Mouse (Mus musculus) heart, embryonic 15.5 days (tissue): ENCODE data around the gene Nbea. TPM values are rescaled to one million over a fixed set of nuclear protein-coding genes. Genes with fewer than 3 reads are reported as not detected.

Source experiments
- ATAC-seq: fragments of 200-750 bp; cut with Nextera tagmentation; replicated peaks from 2 replicates; pipeline ENCODE4 v1.8.0; 2017; ENCODE audit warnings: low read depth, moderate TSS enrichment; ENCODE audit not compliant: insufficient number of reproducible peaks, insufficient read depth, low FRiP score
- H3K27ac ChIP-seq: fragments of 300-500 bp; sonication (generic); 2 replicates; pipeline ENCODE4 v1.5.1; 2015; ENCODE audit warnings: mild to moderate bottlenecking, inconsistent platforms
- H3K27me3 ChIP-seq: fragments of 300-500 bp; sonication (generic); 2 replicates; pipeline ENCODE4 v1.6.1; 2015; ENCODE audit warnings: inconsistent platforms
- H3K36me3 ChIP-seq: fragments of 300-500 bp; sonication (generic); 2 replicates; pipeline ENCODE4 v1.6.1; 2015; ENCODE audit warnings: mild to moderate bottlenecking, inconsistent platforms
- H3K4me1 ChIP-seq: fragments of 300-500 bp; sonication (generic); replicated peaks from 2 replicates; pipeline ENCODE4 v1.6.1; 2015; ENCODE audit warnings: inconsistent platforms
- H3K4me2 ChIP-seq: fragments of 300-500 bp; sonication (generic); 2 replicates; pipeline ENCODE4 v1.6.1; 2015; ENCODE audit warnings: inconsistent platforms, mild to moderate bottlenecking, moderate library complexity
- H3K4me3 ChIP-seq: fragments of 300-500 bp; sonication (generic); 2 replicates; pipeline ENCODE4 v1.5.1; 2015; ENCODE audit warnings: mild to moderate bottlenecking, inconsistent platforms
- H3K9ac ChIP-seq: fragments of 300-500 bp; sonication (generic); 2 replicates; pipeline ENCODE4 v1.6.1; 2015; ENCODE audit warnings: mild to moderate bottlenecking, inconsistent platforms
- H3K9me3 ChIP-seq: fragments of 300-500 bp; sonication (generic); replicated peaks from 2 replicates; pipeline ENCODE4 v1.6.1; 2016; ENCODE audit warnings: inconsistent platforms
- WGBS: fragments of 180-500 bp; shearing (Covaris S2); methylation state at CpG from one replicate; pipeline ENCODE4 v1.1.7; 2015; ENCODE audit warnings: mixed read lengths; 5-methylcytosine and 5-hydroxymethylcytosine counted together
- polyA plus RNA-seq: library from polyadenylated mRNA; unstranded; fragments of >200 nt; fragmentation: Nextera tagmentation; extraction: Ambion mirVana; gene quantifications from 2 replicates; pipeline ENCODE4 v1.2.1, GENCODE M21; 2015

Nbea gene
- polyA plus RNA-seq, 1 experiment from 2014 or later = 6.7 TPM

DNA sequence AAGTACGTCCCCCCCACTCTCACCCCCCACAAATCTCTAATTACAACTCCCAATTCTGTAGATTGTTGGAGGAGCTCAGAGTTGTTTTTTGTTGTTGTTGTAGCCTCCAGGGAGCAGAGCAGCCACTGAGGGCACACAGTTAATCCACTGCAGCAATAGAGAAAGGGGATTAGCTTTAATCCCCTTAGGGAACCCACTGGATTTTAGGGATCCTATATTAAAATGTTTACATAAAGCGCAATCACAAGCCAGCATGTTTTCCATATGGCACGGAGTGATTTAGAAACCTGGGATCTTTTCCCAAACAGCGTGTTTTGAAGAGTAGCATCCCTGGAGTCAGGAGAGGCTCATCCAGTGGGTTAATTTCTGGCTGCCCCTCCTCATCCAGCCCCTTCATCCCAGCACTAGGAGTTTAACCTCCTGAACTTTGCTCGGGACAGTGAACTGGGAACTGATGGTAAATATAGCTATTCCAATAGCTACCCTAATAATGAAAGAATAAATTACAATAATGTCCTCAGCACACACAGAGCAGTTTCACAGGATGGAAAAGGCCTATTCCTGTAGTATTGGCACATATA is 394.8 kb downstream of the Nbea start:
- Histone ChIP-seq H3K36me3 (no peaks in the 10 kb centered on the region), H3K4me1 (peaks cover 15% of the 10 kb centered on the region), H3K27ac (no peak overlapping the region), H3K9me3 (no peaks in the 10 kb centered on the region), H3K4me3 (no peak overlapping the region), H3K9ac (no peak overlapping the region), H3K4me2 (no peak overlapping the region), H3K27me3 (peaks cover 26% of the 10 kb centered on the region)
- WGBS = 64% methylated on average over 5 of the region's 5 CpGs
- ATAC-seq = no peak

DNA sequence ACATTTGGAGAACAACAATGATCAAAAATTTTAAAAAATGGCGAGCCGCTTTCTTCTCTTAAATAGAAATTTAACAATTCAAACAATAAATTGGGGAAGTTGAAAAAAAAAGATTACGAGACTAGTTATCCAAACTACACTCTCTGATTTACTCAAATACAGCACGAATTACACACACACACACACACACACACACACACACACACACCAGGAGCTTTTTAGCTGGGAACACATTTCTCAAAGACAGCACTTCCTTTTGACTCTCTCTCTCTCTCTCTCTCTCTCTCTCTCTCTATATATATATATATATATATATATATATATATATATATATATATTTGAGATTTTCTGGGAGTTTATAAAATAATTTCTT is 395.3 kb downstream of the Nbea start:
- Histone ChIP-seq H3K27ac (no peak overlapping the region), H3K4me3 (peak overlapping the region; percentile 56)

GRCm38 (mm10) chr3:55787487-55788213 is 395.9 kb downstream of the Nbea start:
- no peaks in the 10 kb centered on the region for H3K9me3 ChIP-seq
- no peaks in the 10 kb centered on the region for H3K36me3 ChIP-seq
- peak overlapping the region; percentile 87 for H3K4me2 ChIP-seq
- ATAC-seq = peak; percentile 63; the same call in 1 of the 2 replicates
- peak overlapping the region; percentile 61 for H3K9ac ChIP-seq
- peak overlapping the region; percentile 56 for H3K4me3 ChIP-seq
- 3% methylated on average over 54 of the region's 54 CpGs for WGBS
- H3K27ac ChIP-seq = no peak overlapping the region
- H3K4me1 ChIP-seq = peaks cover 17% of the 10 kb centered on the region
- peaks cover 36% of the 10 kb centered on the region for H3K27me3 ChIP-seq

More for the DNA sequence above, 395.3 kb downstream of the Nbea start:
- ATAC-seq = no peak
- no peaks in the 10 kb centered on the region for H3K36me3 ChIP-seq
- H3K4me1 ChIP-seq = peaks cover 15% of the 10 kb centered on the region
- peak overlapping the region; percentile 87 for H3K4me2 ChIP-seq
- no peak overlapping the region for H3K9ac ChIP-seq
- peaks cover 31% of the 10 kb centered on the region for H3K27me3 ChIP-seq
- WGBS = 30% methylated on average over 4 of the region's 4 CpGs
- no peaks in the 10 kb centered on the region for H3K9me3 ChIP-seq

DNA sequence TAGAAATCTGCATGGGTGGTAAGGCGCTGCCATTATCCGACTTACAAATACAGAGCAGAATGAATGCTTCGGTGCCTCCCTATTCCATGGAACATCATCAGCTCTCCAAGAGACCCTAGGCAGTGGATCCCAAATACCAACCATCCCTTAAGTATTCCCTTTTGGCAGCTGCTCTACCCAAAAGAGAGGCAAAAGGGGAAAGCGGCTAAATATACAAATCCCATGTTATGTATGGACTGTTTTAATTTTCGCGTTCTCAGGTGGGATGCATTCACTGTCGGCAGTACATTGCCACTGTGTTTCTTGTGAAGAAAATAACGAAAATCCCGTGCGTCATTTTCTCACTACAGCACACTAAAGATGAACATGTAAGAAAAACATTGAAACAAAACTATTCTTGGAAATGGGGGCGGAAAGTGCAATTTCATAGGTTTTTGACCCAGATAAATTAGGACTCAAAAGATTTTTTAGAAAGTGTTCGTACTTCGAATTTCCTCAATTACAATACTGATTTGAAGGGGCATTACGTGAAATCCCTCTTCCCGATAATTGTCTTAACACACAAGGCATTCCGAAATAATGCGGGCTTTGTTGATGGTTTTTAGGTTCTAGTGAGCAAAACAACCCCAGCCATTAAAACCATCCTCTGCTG is 396.5 kb downstream of the Nbea start:
- Histone ChIP-seq H3K4me3 (peak overlapping the region; percentile 56), H3K4me1 (peaks cover 20% of the 10 kb centered on the region), H3K9me3 (no peaks in the 10 kb centered on the region), H3K4me2 (peak overlapping the region; percentile 87), H3K9ac (peak overlapping the region; percentile 61), H3K36me3 (no peaks in the 10 kb centered on the region), H3K27me3 (peaks cover 42% of the 10 kb centered on the region), H3K27ac (no peak overlapping the region)
- ATAC-seq = no peak
- WGBS = 49% methylated on average over 17 of the region's 17 CpGs

DNA sequence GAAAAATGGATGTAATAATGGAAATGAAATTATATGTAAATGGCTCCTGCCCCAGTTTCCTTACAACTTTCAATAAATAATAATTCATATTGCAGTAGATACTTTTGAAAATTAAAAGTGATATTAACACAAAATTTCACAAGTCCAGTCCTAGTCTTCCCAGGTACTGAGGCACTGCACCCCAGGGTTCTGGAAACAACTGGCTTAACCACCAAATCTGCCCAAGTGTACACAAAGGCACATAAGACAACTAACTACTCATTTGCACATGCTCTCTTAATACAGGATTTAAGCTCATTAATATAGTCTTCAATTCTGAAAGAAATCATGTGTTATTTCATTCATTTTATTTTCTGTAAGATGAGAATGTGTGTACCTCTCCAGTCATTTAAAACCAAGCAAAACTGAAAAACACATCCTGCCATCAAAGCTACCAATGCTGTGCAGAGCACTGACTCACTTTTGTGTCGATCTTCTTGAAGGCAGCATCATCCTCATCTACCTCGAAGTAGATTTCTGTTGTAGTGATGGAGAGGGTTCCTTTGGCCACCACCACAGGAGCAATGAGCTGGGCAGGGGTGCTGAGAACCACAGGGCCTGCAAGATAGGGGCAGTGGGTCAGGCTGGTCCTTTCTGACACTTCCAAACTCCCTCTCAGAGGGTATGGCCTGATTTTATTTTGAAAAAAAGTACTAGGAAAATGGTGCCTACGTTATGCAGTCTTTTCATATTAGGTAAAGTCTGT is 397.3 kb downstream of the Nbea start:
- Histone ChIP-seq H3K4me3 (no peak overlapping the region), H3K36me3 (no peaks in the 10 kb centered on the region), H3K9me3 (no peaks in the 10 kb centered on the region), H3K9ac (no peak overlapping the region), H3K4me2 (no peak overlapping the region), H3K27me3 (peaks cover 50% of the 10 kb centered on the region), H3K4me1 (peaks cover 20% of the 10 kb centered on the region), H3K27ac (no peak overlapping the region)
- ATAC-seq = no peak
- WGBS = 61% methylated on average over 3 of the region's 3 CpGs

GRCm38 (mm10) chr3:55785266-55785980 is 398.1 kb downstream of the Nbea start:
- no peak overlapping the region for H3K27ac ChIP-seq
- H3K4me2 ChIP-seq = no peak overlapping the region
- 79% methylated on average over 4 of the region's 4 CpGs for WGBS
- peaks cover 57% of the 10 kb centered on the region for H3K27me3 ChIP-seq
- no peak overlapping the region for H3K9ac ChIP-seq
- no peaks in the 10 kb centered on the region for H3K9me3 ChIP-seq
- no peak for ATAC-seq
- peaks cover 25% of the 10 kb centered on the region for H3K4me1 ChIP-seq
- H3K4me3 ChIP-seq = no peak overlapping the region
- no peaks in the 10 kb centered on the region for H3K36me3 ChIP-seq

DNA sequence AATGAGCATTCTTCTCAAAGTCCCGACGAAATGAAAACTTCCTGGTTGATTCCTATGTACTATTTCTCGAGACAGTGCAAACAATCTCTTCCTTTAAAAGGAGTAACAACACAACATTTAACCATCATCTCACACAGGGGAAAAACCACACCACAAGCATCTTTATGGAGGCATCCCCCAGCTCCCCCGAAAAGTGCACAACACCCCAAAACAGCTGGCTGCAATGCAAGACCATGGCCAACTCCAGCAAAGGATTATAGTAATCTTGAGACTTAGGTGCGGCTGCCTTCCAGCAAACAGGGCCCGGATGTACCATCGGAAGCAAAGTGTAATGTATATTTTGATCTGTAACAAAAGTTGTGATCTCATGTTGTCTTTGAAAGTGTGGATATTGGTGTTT is 399.4 kb downstream of the Nbea start:
- H3K4me2 ChIP-seq = peak overlapping the region; percentile 63
- ATAC-seq = no peak
- no peaks in the 10 kb centered on the region for H3K36me3 ChIP-seq
- no peaks in the 10 kb centered on the region for H3K9me3 ChIP-seq
- peaks cover 63% of the 10 kb centered on the region for H3K27me3 ChIP-seq
- peaks cover 31% of the 10 kb centered on the region for H3K4me1 ChIP-seq
- 38% methylated on average over 7 of the region's 7 CpGs for WGBS
- no peak overlapping the region for H3K27ac ChIP-seq
- no peak overlapping the region for H3K9ac ChIP-seq
- H3K4me3 ChIP-seq = peak overlapping the region; percentile 44

- 0 out of 2 replicates have a peak, but pooled peaks have one; percentile 30 for ATAC-seq
- Histone ChIP-seq H3K4me2 (peak overlapping the region; percentile 63), H3K27me3 (peaks cover 66% of the 10 kb centered on the region), H3K36me3 (no peaks in the 10 kb centered on the region), H3K9me3 (no peaks in the 10 kb centered on the region), H3K4me1 (peaks cover 31% of the 10 kb centered on the region), H3K27ac (no peak overlapping the region), H3K9ac (no peak overlapping the region), H3K4me3 (peak overlapping the region; percentile 44)
- WGBS = 19% methylated on average over 45 of the region's 45 CpGs
Observed at GRCm38 (mm10) chr3:55783171-55784081, 400.1 kb downstream of the Nbea start.

GRCm38 (mm10) chr3:55782771-55783170 is 400.7 kb downstream of the Nbea start:
- Histone ChIP-seq H3K27me3 (peaks cover 66% of the 10 kb centered on the region), H3K4me1 (peaks cover 31% of the 10 kb centered on the region), H3K9me3 (no peaks in the 10 kb centered on the region), H3K27ac (no peak overlapping the region), H3K9ac (no peak overlapping the region), H3K4me2 (peak overlapping the region; percentile 63), H3K36me3 (no peaks in the 10 kb centered on the region), H3K4me3 (peak overlapping the region; percentile 44)
- 17% methylated on average over 22 of the region's 22 CpGs for WGBS
- ATAC-seq = no peak

GRCm38 (mm10) chr3:55782056-55782687 is 401.3 kb downstream of the Nbea start, which contains the start of gene Mab21l1:
Gene Mab21l1, plus strand, starts transcription at chr3:55782510.
- Histone ChIP-seq H3K4me2 (peak within 1 kb of the TSS; percentile 63), H3K4me3 (peak within 1 kb of the TSS; percentile 44), H3K27ac (no peak within 1 kb of the TSS), H3K27me3 (peaks cover 66% of the 10 kb centered on the region), H3K36me3 (no peaks in the 10 kb centered on the region), H3K4me1 (peaks cover 28% of the 10 kb centered on the region), H3K9ac (no peak within 1 kb of the TSS), H3K9me3 (no peaks in the 10 kb centered on the region)
- WGBS = 19% methylated on average over 16 of the region's 16 CpGs
- ATAC-seq = no peak
